Mouse (Mus musculus) embryo, embryonic 9.5 days (tissue): Measurements from ENCODE around the gene Ubqln1.

Source experiments
- DNase-seq: peaks from one replicate; pipeline ENCODE4 v3.0.0-alpha.2; 2017; ENCODE audit errors: extremely low spot score

Gene Ubqln1

GRCm38 (mm10) chr13:58215592-58216341 lies at the start of gene Ubqln1:
TSS of gene Ubqln1 (minus strand) at chr13:58215653.
- DNase-seq: peak; percentile 86

GRCm38 (mm10) chr13:58263546-58263945 lies 48.1 kb upstream of the Ubqln1 start:
- no peak for DNase-seq

- no peak for DNase-seq
Observed at GRCm38 (mm10) chr13:58261674-58262073, 46.2 kb upstream of the Ubqln1 start.

GRCm38 (mm10) chr13:58253268-58253667 lies 37.8 kb upstream of the Ubqln1 start:
- DNase-seq: no peak

- no peak for DNase-seq
Observed at GRCm38 (mm10) chr13:58248957-58249356, 33.5 kb upstream of the Ubqln1 start.

- no peak for DNase-seq
Observed at GRCm38 (mm10) chr13:58236536-58236935, 21.1 kb upstream of the Ubqln1 start.

GRCm38 (mm10) chr13:58232611-58233010 lies 17.2 kb upstream of the Ubqln1 start:
- peak; percentile 24 for DNase-seq

- DNase-seq: no peak
Observed at GRCm38 (mm10) chr13:58232070-58232469, 16.6 kb upstream of the Ubqln1 start.

GRCm38 (mm10) chr13:58228624-58229023 lies 13.2 kb upstream of the Ubqln1 start:
- DNase-seq: no peak

- no peak for DNase-seq
Observed at GRCm38 (mm10) chr13:58225694-58226093, 10.2 kb upstream of the Ubqln1 start.

- DNase-seq: no peak
Observed at GRCm38 (mm10) chr13:58220206-58220605, 4.8 kb upstream of the Ubqln1 start.

- DNase-seq: no peak
Observed at GRCm38 (mm10) chr13:58217536-58217935, 2.1 kb upstream of the Ubqln1 start.

- DNase-seq: no peak
Observed at GRCm38 (mm10) chr13:58216395-58216794, 942 bp upstream of the Ubqln1 start.

GRCm38 (mm10) chr13:58215253-58215591 lies 231 bp downstream of the Ubqln1 start:
- DNase-seq: no peak

GRCm38 (mm10) chr13:58214346-58215252 lies 854 bp downstream of the Ubqln1 start:
- DNase-seq: peak; percentile 25

GRCm38 (mm10) chr13:58213801-58214200 lies 1.7 kb downstream of the Ubqln1 start:
- DNase-seq: no peak

GRCm38 (mm10) chr13:58212530-58212929 lies 2.9 kb downstream of the Ubqln1 start:
- no peak for DNase-seq

- no peak for DNase-seq
Observed at GRCm38 (mm10) chr13:58210441-58210840, 5.0 kb downstream of the Ubqln1 start.

- no peak for DNase-seq
Observed at GRCm38 (mm10) chr13:58206084-58206483, 9.4 kb downstream of the Ubqln1 start.

GRCm38 (mm10) chr13:58204986-58205385 lies 10.5 kb downstream of the Ubqln1 start:
- DNase-seq: no peak

- DNase-seq: no peak
Observed at GRCm38 (mm10) chr13:58204202-58204601, 11.3 kb downstream of the Ubqln1 start.

GRCm38 (mm10) chr13:58202903-58203302 lies 12.6 kb downstream of the Ubqln1 start:
- DNase-seq: no peak

GRCm38 (mm10) chr13:58201908-58202307 lies 13.5 kb downstream of the Ubqln1 start:
- DNase-seq: no peak
